Mouse (Mus musculus) G1E (cell line): ENCODE measurements around the gene Slc35d2.

ENCODE experiments used
- CTCF ChIP-seq: IDR thresholded peaks from 2 replicates; pipeline ENCODE4 v1.5.1; 2012; ENCODE audit warnings: low read depth, low read length, inconsistent platforms, mixed read lengths
- GATA1 ChIP-seq: IDR thresholded peaks from 2 replicates; pipeline ENCODE4 v1.6.1; 2012; ENCODE audit warnings: borderline replicate concordance, low read length, inconsistent platforms, mixed read lengths
- GATA2 ChIP-seq: IDR thresholded peaks from 2 replicates; pipeline ENCODE4 v1.6.1; 2012; ENCODE audit warnings: low read depth, low read length, inconsistent platforms, borderline replicate concordance
- POLR2AphosphoS5 ChIP-seq: IDR thresholded peaks from 2 replicates; pipeline ENCODE4 v1.6.1; 2012; ENCODE audit warnings: low read depth, low read length, inconsistent platforms; ENCODE audit not compliant: insufficient replicate concordance

DNA sequence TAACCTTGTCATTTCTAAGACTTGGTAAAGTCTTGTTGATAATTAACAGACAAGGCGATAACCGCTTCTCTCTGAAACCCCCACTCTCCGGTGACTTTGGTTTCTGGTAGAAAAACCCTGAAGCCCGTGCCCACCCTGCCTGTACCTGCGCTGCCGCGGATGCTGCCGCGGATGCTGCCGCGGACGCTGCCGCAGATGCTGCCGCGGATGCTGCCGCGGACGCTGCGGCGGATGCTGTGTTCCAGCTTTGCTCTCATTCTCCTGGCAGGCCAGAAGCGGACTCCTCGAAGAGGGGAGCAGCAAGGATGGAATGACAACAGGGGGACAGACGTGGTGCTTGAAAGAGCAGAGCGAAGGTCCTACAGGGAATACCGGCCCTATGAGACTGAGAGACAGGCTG, 40.6 kb upstream of the Slc35d2 start:
- TF ChIP-seq CTCF = no peak
- no peak for TF ChIP-seq GATA1
- TF ChIP-seq GATA2 = no peak
- TF ChIP-seq POLR2AphosphoS5 = no peak
